In the genomic region with DNA sequence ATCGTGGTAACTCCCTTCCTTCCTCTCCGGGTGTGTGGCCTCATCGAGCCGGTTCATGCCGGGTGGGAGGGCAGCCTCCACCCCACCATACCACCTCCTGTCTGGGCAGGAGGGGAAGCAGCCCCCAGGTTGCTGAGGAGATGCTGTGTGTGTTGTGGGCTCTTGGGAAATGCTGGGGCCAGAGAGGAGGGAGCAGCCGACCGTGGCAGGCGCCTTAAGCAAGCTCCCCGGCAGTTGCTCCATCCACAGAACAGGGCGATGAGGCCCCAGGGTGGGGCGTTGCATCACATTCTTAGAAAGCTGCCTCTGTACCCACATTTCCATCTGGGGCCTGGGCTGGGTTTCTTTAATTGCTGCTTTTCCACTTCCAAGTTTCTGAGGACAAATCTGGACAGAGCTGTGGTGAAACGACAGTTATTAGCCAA, we compare ENCODE assay signal across 11 mouse cellular contexts. TPM values are rescaled to one million over a fixed set of nuclear protein-coding genes. Genes with fewer than 3 reads are reported as not detected.
DNase-seq lines count a peak whose midpoint lies in the region; ATAC-seq and TF ChIP-seq lines count a peak whose summit lies in the region.
"Had no signal": no experiment of that assay in that cellular context is flagged by ENCODE, and none has a peak within 500 bp of the region (broad histone marks: within the 10 kb centered on the region; RNA-seq: fewer than 3 reads in every experiment).

No protein-coding gene starts in this region.

- no peak overlapping the region for H3K9ac ChIP-seq in intestine, embryonic 15.5 days
- no peak overlapping the region for H3K9ac ChIP-seq in midbrain, embryonic 16.5 days (ENCODE audit: low read depth, low read length)
- H3K9ac ChIP-seq: heart, embryonic 15.5 days; midbrain, embryonic 12.5 days had no signal

- peaks cover 22% of the 10 kb centered on the region for H3K4me1 ChIP-seq in intestine, embryonic 15.5 days (replicated peaks)
- no peaks in the 10 kb centered on the region for H3K4me1 ChIP-seq in midbrain, embryonic 16.5 days (ENCODE audit: control insufficient read depth, insufficient read depth, low read length)
- H3K4me1 ChIP-seq: midbrain, embryonic 12.5 days had no signal

- no peaks in the 10 kb centered on the region for H3K36me3 ChIP-seq in intestine, embryonic 15.5 days
- H3K36me3 ChIP-seq in midbrain, embryonic 16.5 days (ENCODE audit: control insufficient read depth, insufficient read depth, low read length) = no peaks in the 10 kb centered on the region
- H3K36me3 ChIP-seq: heart, embryonic 15.5 days; midbrain, embryonic 12.5 days had no signal

- H3K4me2 ChIP-seq in intestine, embryonic 15.5 days (replicated peaks) = no peak overlapping the region; the same call in 1 of the 2 replicates
- H3K4me2 ChIP-seq in midbrain, embryonic 16.5 days (ENCODE audit: low read length) = no peak overlapping the region
- H3K4me2 ChIP-seq: heart, embryonic 15.5 days; midbrain, embryonic 12.5 days had no signal

- DNase-seq in gastrocnemius, adult 2 months = peak; percentile 67
- no peak for DNase-seq in gastrocnemius, postnatal 14 days
- peak; percentile 21 for DNase-seq in CD4-positive helper T cell, adult 2 months (ENCODE audit: low read depth, low spot score)
- no peak for DNase-seq in left cerebral cortex, adult 11 months (ENCODE audit: low spot score)
- DNase-seq in T-cell, adult 2 months (ENCODE audit: low spot score) = no peak

- H3K27ac ChIP-seq in gastrocnemius, adult 2 months = no peak overlapping the region
- 0 out of 2 replicates have a peak overlapping the region, but pooled peaks have one; percentile 44 for H3K27ac ChIP-seq in intestine, embryonic 15.5 days
- H3K27ac ChIP-seq in midbrain, embryonic 16.5 days (ENCODE audit: low read length) = no peak overlapping the region
- H3K27ac ChIP-seq: heart, embryonic 15.5 days; midbrain, embryonic 12.5 days had no signal

- TF ChIP-seq CTCF in gastrocnemius, adult 2 months (IDR thresholded peaks at IDR 0.05) = no peak

- H3K27me3 ChIP-seq in intestine, embryonic 15.5 days (replicated peaks) = no peaks in the 10 kb centered on the region
- no peaks in the 10 kb centered on the region for H3K27me3 ChIP-seq in midbrain, embryonic 16.5 days (ENCODE audit: control insufficient read depth, insufficient read depth, low read depth, low read length)

- 62% methylated on average over 12 of the region's 12 CpGs for WGBS in intestine, embryonic 15.5 days
- 46% methylated on average over 12 of the region's 12 CpGs for WGBS in midbrain, embryonic 16.5 days

- intact Hi-C loops in gastrocnemius, adult 2 months (cut with DNase I) = no loop called here
- intact Hi-C loops in gastrocnemius, postnatal 14 days (cut with DNase I; ENCODE audit: low total_unique reads) = no loop called here

- peak; percentile 82 for ATAC-seq in intestine, embryonic 15.5 days
- ATAC-seq in megakaryocyte progenitor cell, adult 5-6 weeks (replicated peaks; ENCODE audit: poor library complexity) = peak; percentile 79
- no peak for ATAC-seq in midbrain, embryonic 16.5 days

- no peaks in the 10 kb centered on the region for H3K9me3 ChIP-seq in intestine, embryonic 15.5 days
- no peaks in the 10 kb centered on the region for H3K9me3 ChIP-seq in midbrain, embryonic 16.5 days (replicated peaks; ENCODE audit: control insufficient read depth, low read length, poor library complexity, severe bottlenecking)
- H3K9me3 ChIP-seq: heart, embryonic 15.5 days; midbrain, embryonic 12.5 days had no signal

- no peak overlapping the region for H3K4me3 ChIP-seq in gastrocnemius, adult 2 months
- no peak overlapping the region for H3K4me3 ChIP-seq in intestine, embryonic 15.5 days (replicated peaks)
- H3K4me3 ChIP-seq in midbrain, embryonic 16.5 days (ENCODE audit: low read depth, low read length) = no peak overlapping the region
- H3K4me3 ChIP-seq: erythroblast, embryonic 14.5 days; heart, embryonic 15.5 days; midbrain, embryonic 12.5 days had no signal

RNA-seq across cellular contexts. Expression of gene Tsen2, which starts 25.2 kb away (rescaled TPM):
- 1 to 10 TPM; 5.8 to 8.2 TPM for total RNA-seq in gastrocnemius, adult 2 months (2021)
- 1 to 10 TPM; 6.0 to 7.4 TPM for total RNA-seq in gastrocnemius, postnatal 14 days (2021)
- 26.9 and 27.4 TPM in 2 replicates for polyA plus RNA-seq in intestine, embryonic 15.5 days (2015; fragmentation: Nextera tagmentation; extraction: Ambion mirVana)
- 12.9 and 15.2 TPM in 2 replicates for total RNA-seq in megakaryocyte progenitor cell, adult 5-6 weeks (2015)
- total RNA-seq in megakaryocyte progenitor cell, adult 5-6 weeks (2017) = 12.3 and 25.9 TPM in 2 replicates
- polyA plus RNA-seq in midbrain, embryonic 16.5 days (2015; fragmentation: Nextera tagmentation; extraction: Ambion mirVana) = 34.2 and 36.5 TPM in 2 replicates

Comparison
In these comparisons a context has a peak if more than half of its experiments do, and no peak if none do; other contexts are left out.
1. DNase-seq: peak in gastrocnemius, adult 2 months (single experiment) and CD4-positive helper T cell, adult 2 months (single experiment); none in gastrocnemius, postnatal 14 days (single experiment), left cerebral cortex, adult 11 months (single experiment) and T-cell, adult 2 months (single experiment).